Mouse (Mus musculus) intestine, postnatal 0 days (tissue): ENCODE measurements around the gene Scg3. TPM values are rescaled to one million over a fixed set of nuclear protein-coding genes. Genes with fewer than 3 reads are reported as not detected.
"Not testable (repeated sequence)": the region's sequence is repeated elsewhere in the genome, so short reads cannot be mapped to it uniquely, and the experiment has no call there.

Experiments used
- ATAC-seq: fragments of 200-750 bp; cut with Nextera tagmentation; 2 replicates; pipeline ENCODE4 v1.8.0; 2017; ENCODE audit warnings: mild to moderate bottlenecking, moderate TSS enrichment, moderate library complexity
- H3K27ac ChIP-seq: fragments of 300-500 bp; sonication (generic); 2 replicates; pipeline ENCODE4 v1.5.1; 2014; ENCODE audit warnings: mild to moderate bottlenecking, low read depth, low read length, moderate library complexity
- H3K27me3 ChIP-seq: fragments of 300-500 bp; sonication (generic); replicated peaks from 2 replicates; pipeline ENCODE4 v1.6.1; 2014; ENCODE audit warnings: low read length, mixed read lengths; ENCODE audit not compliant: control insufficient read depth, insufficient read depth
- H3K36me3 ChIP-seq: fragments of 300-500 bp; sonication (generic); 2 replicates; pipeline ENCODE4 v1.6.1; 2014; ENCODE audit warnings: mild to moderate bottlenecking, moderate library complexity; ENCODE audit not compliant: control insufficient read depth, insufficient read depth
- H3K4me1 ChIP-seq: fragments of 300-500 bp; sonication (generic); replicated peaks from 2 replicates; pipeline ENCODE4 v1.6.1; 2014; ENCODE audit warnings: antibody characterized with exemption, low read length, mixed read lengths; ENCODE audit not compliant: control insufficient read depth, insufficient read depth
- H3K4me2 ChIP-seq: fragments of 300-500 bp; sonication (generic); replicated peaks from 2 replicates; pipeline ENCODE4 v1.6.1; 2014; ENCODE audit warnings: low read depth, mild to moderate bottlenecking, moderate library complexity
- H3K4me3 ChIP-seq: fragments of 300-500 bp; sonication (generic); 2 replicates; pipeline ENCODE4 v1.5.1; 2014; ENCODE audit warnings: low read depth, low read length
- H3K9ac ChIP-seq: fragments of 300-500 bp; sonication (generic); 2 replicates; pipeline ENCODE4 v1.6.1; 2014; ENCODE audit warnings: mild to moderate bottlenecking, low read depth, low read length
- H3K9me3 ChIP-seq: fragments of 300-500 bp; sonication (generic); 2 replicates; pipeline ENCODE4 v1.6.1; 2016; ENCODE audit warnings: mixed run types; ENCODE audit not compliant: control insufficient read depth
- CTCF ChIP-seq: sonication (generic); IDR thresholded peaks from 2 replicates; pipeline ENCODE4 v1.5.1; 2016; ENCODE audit warnings: low read depth, mild to moderate bottlenecking, control low read depth, antibody characterized with exemption, moderate library complexity
- WGBS: fragments of 180-500 bp; shearing (Covaris S2); extraction: QIAGEN DNeasy Blood & Tissue Kit; methylation state at CpG from one replicate; pipeline ENCODE4 v1.1.7; 2014; 5-methylcytosine and 5-hydroxymethylcytosine counted together
- polyA plus RNA-seq: library from polyadenylated mRNA; unstranded; fragments of >200 nt; fragmentation: Nextera tagmentation; extraction: Ambion mirVana; gene quantifications from 2 replicates; pipeline ENCODE4 v1.2.1, GENCODE M21; 2015

The Scg3 gene
- polyA plus RNA-seq, 1 experiment from 2014 or later: 6.7 TPM

- Histone ChIP-seq H3K9ac (no peak overlapping the region), H3K36me3 (no peaks in the 10 kb centered on the region), H3K4me1 (no peaks in the 10 kb centered on the region), H3K27me3 (no peaks in the 10 kb centered on the region), H3K9me3 (no peaks in the 10 kb centered on the region), H3K27ac (0 out of 2 replicates have a peak overlapping the region, but pooled peaks have one; percentile 21), H3K4me3 (no peak overlapping the region), H3K4me2 (no peak overlapping the region)
- no peak for ATAC-seq
- no peak for TF ChIP-seq CTCF
- WGBS: 58% methylated on average over 8 of the region's 8 CpGs
Measured at GRCm38 (mm10) chr9:75630823-75631454, 52.9 kb downstream of the Scg3 start.

- Histone ChIP-seq H3K4me1 (no peaks in the 10 kb centered on the region), H3K27me3 (0 out of 2 replicates have a peak, but pooled peaks cover 3% of the 10 kb centered on the region), H3K9me3 (no peaks in the 10 kb centered on the region), H3K9ac (peak overlapping the region; percentile 81), H3K4me2 (peak overlapping the region; percentile 96), H3K27ac (no peak overlapping the region), H3K4me3 (peak overlapping the region; percentile 72), H3K36me3 (no peaks in the 10 kb centered on the region)
- ATAC-seq: peak; percentile 34; the same call in 1 of the 2 replicates
- 1% methylated on average over 14 of the region's 14 CpGs for WGBS
- no peak for TF ChIP-seq CTCF
Measured at GRCm38 (mm10) chr9:75626308-75626604, 57.6 kb downstream of the Scg3 start.

DNA sequence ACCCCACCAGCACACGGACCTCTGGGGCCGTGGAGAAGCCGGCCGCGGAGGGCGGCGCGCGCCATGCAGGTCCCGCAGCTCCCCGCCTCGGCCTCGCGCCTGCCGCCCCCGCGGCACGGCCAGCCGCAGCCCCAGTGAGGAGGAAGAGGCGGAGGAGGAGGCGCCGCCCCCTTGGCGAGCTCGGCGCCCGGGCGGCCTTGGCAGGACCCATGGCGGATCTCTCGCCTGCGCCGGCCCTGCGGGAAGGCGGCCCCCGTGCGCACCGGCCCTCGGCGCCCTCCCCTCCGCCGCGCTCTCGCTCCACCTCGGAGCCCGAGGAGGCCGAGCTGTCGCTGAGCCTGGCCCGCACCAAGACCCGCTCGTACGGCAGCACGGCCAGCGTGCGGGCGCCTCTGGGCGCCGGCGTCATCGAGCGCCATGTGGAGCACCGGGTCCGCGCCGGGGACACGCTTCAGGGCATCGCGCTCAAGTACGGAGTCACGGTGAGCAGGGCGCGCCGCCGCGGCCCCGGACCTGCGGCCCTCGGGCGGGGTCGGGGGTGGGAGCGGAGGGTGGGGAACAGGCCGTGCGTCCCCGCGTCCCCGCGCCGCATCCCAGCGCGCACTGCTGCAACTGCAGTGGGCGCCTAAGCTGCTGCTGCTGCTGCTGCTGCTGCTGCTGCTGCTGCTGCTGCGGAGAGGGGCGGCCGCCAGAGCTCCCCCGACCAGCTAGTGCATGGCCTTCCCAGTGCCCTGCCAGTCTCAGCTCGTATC lies 58.1 kb downstream of the Scg3 start, which contains the start of gene Lysmd2:
TSS of gene Lysmd2 (plus strand) at position 186 of the 752 bp plus-strand sequence.
- Histone ChIP-seq H3K27ac (peak within 1 kb of the TSS; percentile 74), H3K36me3 (no peaks in the 10 kb centered on the region), H3K27me3 (0 out of 2 replicates have a peak, but pooled peaks cover 3% of the 10 kb centered on the region), H3K9ac (peak within 1 kb of the TSS; percentile 81), H3K4me2 (peak within 1 kb of the TSS; percentile 96), H3K4me3 (peak within 1 kb of the TSS; percentile 72), H3K9me3 (no peaks in the 10 kb centered on the region), H3K4me1 (no peaks in the 10 kb centered on the region)
- no peak for TF ChIP-seq CTCF
- peak; percentile 80 for ATAC-seq
- under 1% methylated on average over 61 of the region's 94 CpGs for WGBS

- no peak for TF ChIP-seq CTCF
- H3K36me3 ChIP-seq: no peaks in the 10 kb centered on the region
- peak overlapping the region; percentile 81 for H3K9ac ChIP-seq
- H3K9me3 ChIP-seq: no peaks in the 10 kb centered on the region
- H3K4me2 ChIP-seq: peak overlapping the region; percentile 96
- 18% methylated on average over 18 of the region's 18 CpGs for WGBS
- H3K27me3 ChIP-seq: 0 out of 2 replicates have a peak, but pooled peaks cover 3% of the 10 kb centered on the region
- peak overlapping the region; percentile 72 for H3K4me3 ChIP-seq
- ATAC-seq: no peak; the same call in 1 of the 2 replicates
- no peak overlapping the region for H3K27ac ChIP-seq
- no peaks in the 10 kb centered on the region for H3K4me1 ChIP-seq
Measured at GRCm38 (mm10) chr9:75624983-75625555, 58.8 kb downstream of the Scg3 start.

DNA sequence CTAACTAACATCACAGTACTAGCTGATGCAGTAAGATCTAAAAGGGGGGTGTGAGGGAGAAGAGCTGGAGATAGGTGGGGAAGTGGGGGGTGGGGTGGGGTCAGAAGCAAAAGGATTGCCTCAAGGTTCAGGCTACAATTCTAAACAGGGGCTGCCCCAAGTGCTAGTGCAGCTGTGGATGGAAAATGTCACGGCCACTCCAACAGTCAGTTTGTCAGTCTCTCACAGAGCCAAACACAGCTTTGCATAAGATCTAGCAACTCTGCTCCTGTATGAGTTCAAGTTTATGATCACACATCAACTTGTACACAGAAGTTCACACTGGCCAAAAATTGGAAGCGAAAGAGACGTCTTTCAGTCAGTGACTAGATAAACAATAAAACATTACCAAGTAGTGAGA lies 62.4 kb downstream of the Scg3 start:
- no peak for TF ChIP-seq CTCF
- no peak for ATAC-seq

DNA sequence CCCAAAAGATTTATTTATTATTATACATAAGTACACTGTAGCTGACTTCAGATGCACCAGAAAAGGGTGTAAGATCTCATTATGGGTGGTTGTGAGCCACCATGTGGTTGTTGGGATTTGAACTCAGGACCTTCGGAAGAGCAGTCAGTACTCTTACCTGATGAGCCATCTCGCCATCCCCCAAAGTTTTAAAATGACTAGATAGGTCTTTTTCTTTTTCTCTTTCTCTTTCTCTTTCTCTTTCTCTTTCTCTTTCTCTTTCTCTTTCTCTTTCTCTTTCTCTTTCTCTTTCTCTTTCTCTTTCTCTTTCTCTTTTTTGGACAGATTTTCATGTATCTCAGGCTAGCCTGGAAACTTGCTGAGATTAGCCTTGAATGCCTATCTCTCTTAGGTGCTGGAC lies 64.1 kb downstream of the Scg3 start:
- not testable (repeated sequence) for H3K27me3 ChIP-seq, H3K27ac ChIP-seq, H3K4me1 ChIP-seq, ATAC-seq, H3K9ac ChIP-seq, H3K4me3 ChIP-seq, H3K4me2 ChIP-seq, H3K36me3 ChIP-seq, H3K9me3 ChIP-seq
- 96% methylated on average over 2 of the region's 2 CpGs for WGBS

More for the DNA sequence above, 62.4 kb downstream of the Scg3 start:
- Histone ChIP-seq H3K9me3 (no peaks in the 10 kb centered on the region), H3K27ac (no peak overlapping the region), H3K4me2 (no peak overlapping the region), H3K36me3 (no peaks in the 10 kb centered on the region), H3K27me3 (0 out of 2 replicates have a peak, but pooled peaks cover 3% of the 10 kb centered on the region), H3K4me3 (no peak overlapping the region), H3K9ac (no peak overlapping the region), H3K4me1 (no peaks in the 10 kb centered on the region)
- 64% methylated on average over 3 of the region's 3 CpGs for WGBS
